Mouse (Mus musculus): ENCODE measurements around the gene Evi2a. TPM values are rescaled to one million over a fixed set of nuclear protein-coding genes. Genes with fewer than 3 reads are reported as not detected.

Evi2a gene
- polyA plus RNA-seq, 1 experiment from 2014 or later: 3.2 TPM

DNA sequence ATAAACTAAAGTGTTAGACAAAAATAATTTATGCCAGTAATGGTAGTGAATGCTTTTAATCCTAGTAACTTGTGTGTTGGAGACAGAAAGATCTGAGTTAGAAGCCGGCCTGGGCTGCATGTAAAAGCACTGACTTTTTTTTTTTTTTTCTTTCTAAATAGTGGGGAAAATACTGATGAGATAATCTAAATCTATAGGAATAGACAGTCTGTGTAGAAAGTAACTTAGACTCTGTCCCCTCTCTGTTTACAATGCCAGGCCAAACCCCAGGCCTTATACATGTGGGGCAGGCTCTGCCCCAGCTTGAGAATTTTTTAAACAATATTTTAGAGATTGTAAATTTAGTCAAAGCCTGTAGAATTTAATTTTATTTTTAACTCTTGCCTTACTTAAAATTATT is 7.5 kb downstream of the Evi2a start:
- no peak overlapping the region for H3K4me3 ChIP-seq (replicated peaks)
- no peak for ATAC-seq
- no peak overlapping the region for H3K27ac ChIP-seq
- no peaks in the 10 kb centered on the region for H3K4me1 ChIP-seq (replicated peaks)
- no peaks in the 10 kb centered on the region for H3K9me3 ChIP-seq
- no peak overlapping the region for H3K4me2 ChIP-seq (replicated peaks)
- no peaks in the 10 kb centered on the region for H3K27me3 ChIP-seq (replicated peaks)
- H3K36me3 ChIP-seq: no peaks in the 10 kb centered on the region
- H3K9ac ChIP-seq: no peak overlapping the region
- WGBS: 79% methylated on average over 1 of the region's 1 CpGs

DNA sequence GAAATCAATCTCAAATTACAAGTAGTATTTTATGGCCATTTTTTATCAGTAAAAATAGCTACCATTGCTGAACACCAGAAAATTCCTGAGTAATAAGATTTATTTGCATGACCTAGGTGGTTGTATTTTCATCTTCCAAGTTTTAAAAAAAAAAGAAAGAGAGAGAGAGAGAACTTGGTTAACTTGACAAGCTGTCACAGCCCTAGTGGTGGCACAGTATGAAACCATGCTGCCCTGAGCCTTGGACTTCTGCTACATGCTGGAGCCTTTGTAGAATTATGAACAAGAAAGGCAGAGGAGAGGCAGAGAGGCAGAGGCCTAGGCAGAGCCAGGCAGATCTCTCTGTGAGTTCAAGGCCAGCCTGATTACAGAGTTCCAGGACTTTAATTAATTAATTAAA is 8.5 kb downstream of the Evi2a start:
- Histone ChIP-seq H3K36me3 (no peaks in the 10 kb centered on the region), H3K27me3 (replicated peaks) (no peaks in the 10 kb centered on the region), H3K4me2 (replicated peaks) (no peak overlapping the region), H3K9ac (no peak overlapping the region), H3K4me1 (replicated peaks) (no peaks in the 10 kb centered on the region), H3K9me3 (no peaks in the 10 kb centered on the region), H3K4me3 (replicated peaks) (no peak overlapping the region), H3K27ac (no peak overlapping the region)
- ATAC-seq: no peak

DNA sequence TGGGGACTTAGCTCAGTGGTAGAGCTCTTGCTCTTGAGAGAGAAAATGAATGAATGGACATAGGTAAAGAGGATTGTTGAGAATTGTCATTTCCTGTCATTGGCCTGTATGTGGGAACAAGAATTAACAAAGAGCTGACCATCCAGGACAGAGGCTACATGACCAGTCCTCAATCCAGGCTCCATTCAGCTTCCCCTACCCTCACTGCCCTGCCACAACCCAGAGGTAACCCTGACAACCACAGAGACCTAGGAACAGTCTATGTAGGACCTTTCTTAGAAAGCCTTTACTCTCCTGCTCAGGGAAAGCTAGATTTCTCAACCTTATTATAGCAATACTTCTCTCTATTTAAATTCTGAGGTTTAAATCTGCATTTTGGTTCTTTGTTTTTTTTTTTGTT is 9.6 kb downstream of the Evi2a start:
- no peaks in the 10 kb centered on the region for H3K9me3 ChIP-seq
- H3K27me3 ChIP-seq (replicated peaks): no peaks in the 10 kb centered on the region
- H3K9ac ChIP-seq: no peak overlapping the region
- H3K4me3 ChIP-seq (replicated peaks): no peak overlapping the region
- no peaks in the 10 kb centered on the region for H3K4me1 ChIP-seq (replicated peaks)
- ATAC-seq: no peak
- no peak overlapping the region for H3K4me2 ChIP-seq (replicated peaks)
- H3K27ac ChIP-seq: no peak overlapping the region
- H3K36me3 ChIP-seq: no peaks in the 10 kb centered on the region

DNA sequence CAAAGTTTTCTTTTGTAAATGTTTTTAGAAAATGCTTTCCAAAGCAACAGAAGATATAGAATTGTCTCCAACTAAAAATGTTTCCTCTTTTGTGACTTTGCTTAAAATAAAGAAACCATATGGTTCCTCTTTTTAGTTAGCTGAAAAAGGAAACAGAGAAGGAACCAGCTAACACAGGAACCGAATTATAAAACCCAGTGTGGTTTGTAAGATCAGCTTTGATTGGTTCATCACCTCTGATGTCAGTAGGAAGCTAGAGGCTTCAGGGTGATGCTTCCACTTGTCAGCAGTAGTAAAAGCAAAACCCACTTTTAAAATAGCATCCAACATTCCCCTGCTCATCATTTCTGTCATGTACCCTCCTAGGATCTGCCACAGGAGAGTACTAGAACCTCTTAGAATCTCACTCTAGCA is 10.5 kb downstream of the Evi2a start:
- H3K9me3 ChIP-seq: no peaks in the 10 kb centered on the region
- no peak for ATAC-seq
- H3K27ac ChIP-seq: no peak overlapping the region
- whole genome bisulfite sequencing: 89% methylated on average over 1 of the region's 1 CpGs
- no peak overlapping the region for H3K4me2 ChIP-seq (replicated peaks)
- H3K4me3 ChIP-seq (replicated peaks): no peak overlapping the region
- H3K4me1 ChIP-seq (replicated peaks): no peaks in the 10 kb centered on the region
- no peak overlapping the region for H3K9ac ChIP-seq
- H3K36me3 ChIP-seq: no peaks in the 10 kb centered on the region
- no peaks in the 10 kb centered on the region for H3K27me3 ChIP-seq (replicated peaks)

DNA sequence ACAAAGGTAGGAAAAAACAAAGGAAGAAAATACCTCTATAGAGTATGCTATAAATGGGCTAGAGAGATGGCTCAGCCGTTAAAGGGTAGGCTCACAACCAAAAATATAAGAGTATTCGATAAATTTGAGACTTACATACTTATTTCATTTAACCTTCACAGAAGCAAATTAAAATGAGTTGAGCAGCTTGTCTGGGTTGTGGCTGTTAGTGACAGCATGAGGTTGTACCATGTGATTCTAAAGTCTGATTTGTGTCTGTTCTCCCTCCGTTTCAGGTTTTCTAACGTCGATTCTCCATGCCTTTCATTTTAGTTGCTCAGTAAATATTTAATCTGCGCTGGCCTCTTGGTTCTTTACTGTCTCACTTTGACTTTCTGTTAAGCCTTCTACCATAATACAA is 11.1 kb downstream of the Evi2a start:
- Histone ChIP-seq H3K27ac (no peak overlapping the region), H3K9ac (no peak overlapping the region), H3K4me1 (replicated peaks) (no peaks in the 10 kb centered on the region), H3K36me3 (no peaks in the 10 kb centered on the region), H3K27me3 (replicated peaks) (no peaks in the 10 kb centered on the region), H3K4me3 (replicated peaks) (no peak overlapping the region), H3K9me3 (no peaks in the 10 kb centered on the region), H3K4me2 (replicated peaks) (no peak overlapping the region)
- ATAC-seq: no peak
- WGBS: 73% methylated on average over 6 of the region's 6 CpGs

DNA sequence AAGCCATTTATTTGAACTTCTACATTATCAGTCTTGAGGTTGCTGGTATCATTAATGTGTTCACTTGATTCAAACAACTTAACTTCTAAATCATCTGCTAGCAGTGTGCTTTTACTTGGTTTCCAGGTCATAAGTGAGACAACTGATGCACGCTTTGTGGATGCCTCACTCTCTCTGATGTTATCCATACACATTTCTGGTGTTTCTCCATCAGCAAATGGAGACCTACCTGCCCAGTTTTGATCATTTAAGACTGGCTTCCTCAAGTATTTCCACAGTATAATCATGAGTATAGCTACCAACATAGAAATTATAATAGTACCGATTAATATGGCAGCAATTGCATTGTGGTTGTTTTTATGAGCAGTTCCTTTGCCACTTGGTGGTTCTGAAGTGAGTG is 14.6 kb downstream of the Evi2a start:
- WGBS: 95% methylated on average over 2 of the region's 2 CpGs
- no peak overlapping the region for H3K9ac ChIP-seq
- ATAC-seq: no peak
- H3K27me3 ChIP-seq (replicated peaks): no peaks in the 10 kb centered on the region
- H3K4me1 ChIP-seq (replicated peaks): no peaks in the 10 kb centered on the region
- H3K4me3 ChIP-seq (replicated peaks): no peak overlapping the region
- H3K27ac ChIP-seq: no peak overlapping the region
- H3K36me3 ChIP-seq: no peaks in the 10 kb centered on the region
- no peaks in the 10 kb centered on the region for H3K9me3 ChIP-seq
- no peak overlapping the region for H3K4me2 ChIP-seq (replicated peaks)

DNA sequence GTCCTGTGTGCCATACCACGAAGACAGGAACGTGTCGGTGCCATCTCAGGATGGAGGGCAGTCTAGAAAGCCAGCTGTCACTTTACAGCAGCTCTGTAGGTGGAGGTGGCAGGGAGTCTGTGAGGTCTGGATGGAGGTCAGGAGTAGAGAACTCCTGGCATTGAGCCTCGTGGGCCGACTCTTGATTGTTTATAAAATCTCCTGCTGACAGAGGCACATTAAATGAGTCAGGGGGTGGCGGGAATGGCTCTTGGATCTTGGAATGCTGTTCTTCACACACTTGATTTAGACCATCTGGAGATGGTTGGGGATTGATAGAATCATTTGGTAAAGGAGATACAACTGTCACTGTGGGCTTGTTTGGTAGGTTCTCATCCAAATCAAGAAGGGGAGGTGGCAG is 15.1 kb downstream of the Evi2a start:
- no peak for ATAC-seq
- H3K4me3 ChIP-seq (replicated peaks): no peak overlapping the region
- H3K9ac ChIP-seq: no peak overlapping the region
- no peaks in the 10 kb centered on the region for H3K36me3 ChIP-seq
- 70% methylated on average over 6 of the region's 6 CpGs for WGBS
- no peak overlapping the region for H3K4me2 ChIP-seq (replicated peaks)
- H3K9me3 ChIP-seq: no peaks in the 10 kb centered on the region
- H3K4me1 ChIP-seq (replicated peaks): no peaks in the 10 kb centered on the region
- H3K27me3 ChIP-seq (replicated peaks): no peaks in the 10 kb centered on the region
- H3K27ac ChIP-seq: no peak overlapping the region

DNA sequence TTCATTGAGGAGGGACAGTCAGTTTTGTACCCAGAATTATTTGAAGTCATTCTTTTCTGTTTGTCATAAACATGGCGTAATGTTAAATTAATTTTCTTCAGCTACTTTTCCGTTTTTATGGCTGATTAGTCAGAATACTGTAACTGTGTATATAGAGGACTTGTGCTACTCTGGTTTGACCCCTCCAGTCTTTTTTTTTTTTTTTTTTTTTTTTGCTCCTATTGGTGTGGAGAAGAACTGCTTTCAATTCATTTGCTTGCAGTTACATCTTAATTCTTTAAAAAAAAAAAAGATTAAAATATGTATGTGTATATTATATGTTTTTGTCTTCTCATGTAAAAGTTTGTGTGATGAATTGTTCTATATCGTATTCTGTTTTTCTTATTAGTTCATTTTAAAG is 18.4 kb downstream of the Evi2a start:
- ATAC-seq: no peak
- Histone ChIP-seq H3K27me3 (replicated peaks) (no peaks in the 10 kb centered on the region), H3K4me1 (replicated peaks) (no peaks in the 10 kb centered on the region), H3K9ac (no peak overlapping the region), H3K4me3 (replicated peaks) (no peak overlapping the region), H3K27ac (no peak overlapping the region), H3K9me3 (no peaks in the 10 kb centered on the region), H3K4me2 (replicated peaks) (no peak overlapping the region), H3K36me3 (0 out of 2 replicates have a peak, but pooled peaks cover 2% of the 10 kb centered on the region)
- 87% methylated on average over 3 of the region's 3 CpGs for WGBS

DNA sequence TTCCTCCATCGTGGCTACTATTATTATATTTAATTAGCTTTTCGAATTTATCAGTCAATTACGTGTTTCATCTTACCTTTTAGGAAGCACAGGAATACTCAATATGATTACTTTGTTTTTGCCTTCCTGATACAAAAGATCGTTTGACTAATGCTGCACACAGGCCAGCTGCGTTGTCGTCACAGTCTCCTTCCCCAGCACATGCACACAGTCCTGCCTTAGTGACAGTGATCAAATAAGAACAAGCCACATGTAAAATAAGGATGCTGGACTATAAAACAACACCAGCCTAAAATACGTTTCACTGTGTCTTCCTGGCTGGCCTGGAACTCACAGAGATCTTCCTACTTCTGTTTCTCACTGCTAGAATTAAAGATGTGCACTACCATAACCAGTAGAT is 25.9 kb downstream of the Evi2a start:
- Histone ChIP-seq H3K4me3 (replicated peaks) (no peak overlapping the region), H3K27me3 (replicated peaks) (no peaks in the 10 kb centered on the region), H3K36me3 (no peaks in the 10 kb centered on the region), H3K9me3 (no peaks in the 10 kb centered on the region), H3K27ac (no peak overlapping the region), H3K4me1 (replicated peaks) (no peaks in the 10 kb centered on the region), H3K4me2 (replicated peaks) (no peak overlapping the region), H3K9ac (no peak overlapping the region)
- WGBS: 86% methylated on average over 7 of the region's 7 CpGs
- no peak for ATAC-seq

DNA sequence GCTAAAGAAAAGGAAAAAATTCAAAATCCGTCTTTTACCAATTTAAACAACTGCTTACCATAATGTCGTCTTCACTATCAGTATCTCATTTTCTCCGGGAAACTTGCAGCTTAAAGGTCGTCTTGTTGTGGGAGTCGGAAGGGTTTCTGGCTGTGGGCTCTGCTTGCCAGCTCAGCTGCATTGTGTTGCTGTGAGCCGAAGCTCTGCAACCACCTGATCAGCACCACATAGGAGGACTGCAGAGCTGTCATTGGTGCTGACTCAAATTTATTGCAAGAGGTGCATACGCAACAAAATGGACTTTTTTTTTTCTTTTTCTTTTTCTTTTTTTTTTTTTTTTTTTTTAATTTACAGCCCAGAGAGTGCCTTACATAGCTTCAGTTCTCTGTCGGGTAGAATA is 26.6 kb downstream of the Evi2a start, which contains the start of gene Omg:
TSS of gene Omg (minus strand) at position 240 of the 400 bp plus-strand sequence.
- ATAC-seq: no peak
- H3K4me3 ChIP-seq (replicated peaks): no peak within 1 kb of the TSS
- 55% methylated on average over 8 of the region's 8 CpGs for WGBS

DNA sequence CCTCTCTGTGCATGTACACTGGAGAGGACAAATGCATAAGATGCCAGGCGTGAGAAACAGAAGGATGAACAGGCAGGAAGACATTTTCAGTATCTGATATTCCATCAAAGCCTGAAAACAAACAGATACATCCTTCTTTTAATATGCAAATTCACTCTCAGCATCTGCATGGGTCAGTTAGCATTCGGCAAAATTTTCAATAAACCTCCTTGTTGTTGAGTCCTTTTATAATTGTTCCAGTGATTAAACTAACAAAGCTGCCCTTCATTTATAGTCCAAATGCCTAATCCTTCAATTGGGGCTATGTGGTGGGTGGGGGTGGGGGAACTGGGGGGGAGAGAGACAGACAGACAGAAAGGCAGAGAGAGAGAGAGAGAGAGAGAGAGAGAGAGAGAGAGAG is 27.5 kb downstream of the Evi2a start:
- no peak for ATAC-seq
- no peak overlapping the region for H3K9ac ChIP-seq
- no peak overlapping the region for H3K27ac ChIP-seq
- H3K4me3 ChIP-seq (replicated peaks): no peak overlapping the region
- no peak overlapping the region for H3K4me2 ChIP-seq (replicated peaks)
- no peaks in the 10 kb centered on the region for H3K4me1 ChIP-seq (replicated peaks)
- H3K36me3 ChIP-seq: no peaks in the 10 kb centered on the region
- H3K27me3 ChIP-seq (replicated peaks): no peaks in the 10 kb centered on the region
- 80% methylated on average over 2 of the region's 2 CpGs for WGBS
- no peaks in the 10 kb centered on the region for H3K9me3 ChIP-seq

More for the DNA sequence above, 26.6 kb downstream of the Evi2a start, which contains the start of gene Omg:
- no peak within 1 kb of the TSS for H3K9ac ChIP-seq
- H3K4me1 ChIP-seq (replicated peaks): no peaks in the 10 kb centered on the region
- H3K27ac ChIP-seq: no peak within 1 kb of the TSS
- no peaks in the 10 kb centered on the region for H3K36me3 ChIP-seq
- no peaks in the 10 kb centered on the region for H3K27me3 ChIP-seq (replicated peaks)
- no peaks in the 10 kb centered on the region for H3K9me3 ChIP-seq
- no peak within 1 kb of the TSS for H3K4me2 ChIP-seq (replicated peaks)

DNA sequence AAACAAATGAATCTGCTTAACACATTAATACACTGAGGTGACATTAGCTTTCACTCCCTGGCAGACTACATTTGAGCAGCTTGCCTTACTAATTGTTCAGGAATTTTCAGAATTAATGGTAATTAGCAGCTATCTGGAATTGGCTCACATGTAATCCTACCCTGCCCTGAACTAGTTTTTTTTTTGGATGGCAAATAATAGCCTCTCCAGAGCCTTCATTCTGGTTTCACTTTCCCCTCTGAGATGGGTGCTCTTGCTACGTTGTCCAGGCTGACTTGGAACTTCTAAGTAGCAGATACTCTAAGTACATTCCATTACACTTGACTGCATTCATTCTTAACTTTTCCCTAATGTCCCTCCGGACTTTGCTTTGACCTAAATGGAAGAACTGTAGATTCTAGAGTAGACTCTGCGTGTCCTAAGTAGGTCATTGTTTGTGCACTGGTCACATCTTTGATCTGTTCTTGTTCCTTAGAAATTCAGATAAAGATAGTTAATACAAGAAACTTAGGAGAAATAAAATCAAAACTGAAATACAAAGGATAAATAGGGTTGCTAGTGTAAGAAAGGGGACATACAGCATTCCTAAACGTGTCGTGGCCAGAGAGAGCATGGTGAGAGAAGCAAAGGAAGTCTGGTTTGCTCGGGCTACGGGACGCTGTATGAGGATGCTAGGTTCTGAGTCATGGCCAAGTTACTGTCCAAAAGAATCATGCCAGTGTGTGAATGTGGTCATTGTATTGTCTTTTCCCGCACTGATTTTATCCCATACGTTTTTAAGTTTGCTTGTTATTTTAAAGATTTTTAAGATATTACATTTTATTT is 35.2 kb downstream of the Evi2a start:
- ATAC-seq: no peak
- 84% methylated on average over 10 of the region's 10 CpGs for WGBS
- H3K27ac ChIP-seq: no peak overlapping the region
- no peak overlapping the region for H3K4me3 ChIP-seq (replicated peaks)
- H3K27me3 ChIP-seq (replicated peaks): no peaks in the 10 kb centered on the region
- H3K4me1 ChIP-seq (replicated peaks): no peaks in the 10 kb centered on the region
- no peak overlapping the region for H3K4me2 ChIP-seq (replicated peaks)
- H3K36me3 ChIP-seq: no peaks in the 10 kb centered on the region
- H3K9me3 ChIP-seq: no peaks in the 10 kb centered on the region
- no peak overlapping the region for H3K9ac ChIP-seq

DNA sequence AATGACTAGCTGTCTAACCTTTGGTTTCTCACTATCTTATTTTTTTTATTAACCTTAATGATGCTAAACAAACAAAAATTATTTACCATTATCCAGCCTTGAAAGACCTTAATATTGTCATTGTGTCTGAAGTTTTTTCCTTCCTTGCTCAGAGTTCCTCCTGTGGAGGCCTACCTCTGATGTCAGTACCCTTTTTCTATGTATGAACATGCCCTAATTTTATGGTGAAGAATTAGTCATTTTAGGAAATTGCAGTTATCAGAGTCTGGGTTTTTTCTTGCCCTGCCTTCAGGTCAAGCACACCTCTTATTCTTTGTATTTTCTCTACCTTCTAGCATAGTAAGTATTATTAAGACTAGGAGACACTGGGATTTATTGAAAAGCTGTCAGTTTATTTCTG is 45.7 kb downstream of the Evi2a start:
- H3K4me2 ChIP-seq (replicated peaks): no peak overlapping the region
- ATAC-seq: no peak

More for the DNA sequence above, 45.7 kb downstream of the Evi2a start:
- H3K36me3 ChIP-seq: 0 out of 2 replicates have a peak, but pooled peaks cover 5% of the 10 kb centered on the region
- H3K9ac ChIP-seq: no peak overlapping the region
- no peak overlapping the region for H3K4me3 ChIP-seq (replicated peaks)
- no peak overlapping the region for H3K27ac ChIP-seq
- no peaks in the 10 kb centered on the region for H3K27me3 ChIP-seq (replicated peaks)
- H3K4me1 ChIP-seq (replicated peaks): no peaks in the 10 kb centered on the region
- no peaks in the 10 kb centered on the region for H3K9me3 ChIP-seq

All from intestine, embryonic 15.5 days (tissue).